Mouse (Mus musculus) urinary bladder, postnatal 25 days (tissue): ENCODE measurements at regions not wholly inside any gene's neighbourhood (a gene's known extent, or its start where the extent isn't known, plus 50 kb on each side); places are given as distances from the start of the nearest gene placed in this dataset.
A peak's percentile ranks its signal among the peaks of the same experiment; 100 is the strongest.

Source experiments
- DNase-seq: peaks from one replicate; pipeline ENCODE4 v3.0.0; 2022; ENCODE audit warnings: low spot score

GRCm38 (mm10) chr3:83694505-83694904 lies 71.6 kb upstream of the Sfrp2 start:
- no peak for DNase-seq

GRCm38 (mm10) chr3:83699751-83700150 lies 66.4 kb upstream of the Sfrp2 start:
- DNase-seq = no peak

- DNase-seq = peak; percentile 18
These were observed 65.0 kb upstream of the Sfrp2 start for GRCm38 (mm10) chr3:83701075-83701474.

- DNase-seq = no peak
These were observed 61.6 kb upstream of the Sfrp2 start for GRCm38 (mm10) chr3:83704559-83704958.

DNA sequence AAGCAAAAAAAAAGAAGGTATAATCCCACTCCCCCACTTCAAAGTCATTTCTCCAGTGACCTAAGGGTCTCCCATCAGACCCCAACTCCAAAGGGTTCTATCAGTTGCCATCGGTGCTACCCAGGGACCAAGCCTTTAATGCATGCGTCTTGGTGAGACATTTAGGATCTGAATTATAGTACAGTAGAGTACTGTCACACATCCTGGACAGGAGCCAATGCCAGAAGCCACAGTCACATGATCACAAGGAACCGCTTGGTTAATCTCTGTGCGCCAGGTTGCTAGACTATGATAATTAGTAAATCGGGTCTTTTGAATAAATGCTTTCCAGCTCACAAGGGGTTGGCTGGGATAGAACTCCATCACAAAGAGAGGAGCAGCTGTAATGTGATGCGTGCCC lies 60.9 kb upstream of the Sfrp2 start:
- no peak for DNase-seq

GRCm38 (mm10) chr3:83706531-83707243 lies 59.4 kb upstream of the Sfrp2 start:
- DNase-seq = no peak

- DNase-seq = no peak
These were observed 58.8 kb upstream of the Sfrp2 start for GRCm38 (mm10) chr3:83707278-83707677.

DNA sequence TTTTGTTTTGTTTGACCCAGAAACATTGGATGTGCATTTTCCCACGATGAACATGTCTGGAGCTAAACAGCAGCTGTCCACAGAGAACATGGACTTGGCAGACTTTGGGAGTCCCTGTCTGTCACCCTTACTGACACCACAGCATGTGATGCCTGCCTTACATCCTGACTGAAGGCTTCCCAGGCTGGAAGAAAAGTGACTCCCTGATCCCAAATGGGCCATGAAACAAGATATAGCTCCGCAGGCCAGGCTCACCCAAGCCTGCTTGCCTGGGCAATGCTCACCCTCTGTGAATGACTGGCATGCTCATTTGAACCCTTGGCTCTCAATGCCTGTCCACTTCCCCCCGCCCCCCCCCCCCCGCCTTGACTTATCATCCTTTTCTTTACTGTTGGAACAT lies 57.1 kb upstream of the Sfrp2 start:
- no peak for DNase-seq

DNA sequence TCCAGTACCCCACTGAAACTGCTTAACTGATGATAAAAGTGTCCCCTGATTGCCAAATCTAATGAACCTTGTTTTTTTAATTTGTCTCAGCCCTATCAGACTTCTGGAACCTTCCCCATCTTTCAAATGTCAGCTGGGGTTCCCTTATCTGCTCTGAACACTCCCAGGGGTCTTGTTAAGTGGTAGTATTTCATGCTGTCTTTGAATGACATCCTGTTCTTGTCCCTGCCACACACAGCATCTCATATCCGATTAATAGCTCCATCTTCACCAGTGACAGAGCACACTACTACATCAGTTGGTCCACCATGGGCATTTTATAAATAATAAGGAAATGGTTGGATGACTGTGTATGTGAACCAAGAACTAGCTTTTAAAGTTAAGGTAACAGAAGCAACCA lies 56.6 kb upstream of the Sfrp2 start:
- DNase-seq = no peak

DNA sequence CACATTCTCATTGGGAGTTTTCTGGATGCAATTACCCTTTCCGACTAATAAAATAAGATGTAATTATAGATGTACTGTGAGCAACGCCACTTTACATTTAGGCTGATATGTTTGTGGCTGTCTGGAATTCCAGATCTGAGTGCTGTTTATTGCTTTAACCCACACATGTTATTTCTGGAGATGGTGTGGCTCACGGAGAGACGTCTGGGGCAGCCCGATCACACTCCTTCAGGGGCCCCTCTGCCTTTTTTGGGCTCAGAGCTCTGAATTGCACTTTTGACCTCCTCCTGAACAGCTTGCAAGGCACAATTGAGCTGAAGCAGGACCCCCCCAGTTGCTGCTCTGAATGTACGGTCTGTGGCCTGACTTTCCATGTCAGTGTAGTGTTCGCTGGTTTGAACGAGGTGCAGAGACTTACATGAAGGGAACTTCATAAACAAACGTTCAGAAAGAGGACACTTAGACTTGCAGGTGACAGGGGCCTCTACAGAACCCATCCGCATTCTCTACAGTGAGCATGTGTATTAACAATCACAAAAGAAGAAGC lies 55.1 kb upstream of the Sfrp2 start:
- DNase-seq = no peak

DNA sequence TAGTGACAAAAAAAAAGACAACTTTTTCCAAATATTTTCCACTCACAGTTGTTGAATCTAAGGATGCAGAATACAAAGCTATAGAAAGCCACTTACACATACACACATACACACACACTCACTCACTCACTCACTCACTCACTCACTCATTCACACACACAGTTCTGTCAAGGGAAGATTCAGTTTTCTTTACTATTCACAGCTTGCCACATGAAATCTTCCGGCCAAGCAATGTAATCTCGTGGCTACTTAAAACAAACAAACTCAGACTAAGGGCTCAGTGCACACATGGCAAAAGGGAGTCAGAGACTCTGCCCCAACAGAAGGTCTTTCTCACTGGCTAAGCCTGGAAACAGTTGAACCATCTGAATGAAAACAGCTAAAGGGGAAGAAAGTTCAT lies 53.8 kb upstream of the Sfrp2 start:
- no peak for DNase-seq

- no peak for DNase-seq
These were observed 51.5 kb upstream of the Sfrp2 start for GRCm38 (mm10) chr3:83714572-83714971.
